Mouse (Mus musculus) macrophage (primary cell): ENCODE results near the gene Upk1b. TPM values are rescaled to one million over a fixed set of nuclear protein-coding genes. Genes with fewer than 3 reads are reported as not detected.

Experiments used
- H3K27ac ChIP-seq: fragments of 350-480 bp; formaldehyde crosslinking; 2 replicates; pipeline ENCODE4 v1.9.0; 2021
- H3K36me3 ChIP-seq: fragments of 350-480 bp; formaldehyde crosslinking; 2 replicates; pipeline ENCODE4 v1.9.0; 2021; ENCODE audit errors: inconsistent target
- H3K4me3 ChIP-seq: fragments of 350-480 bp; formaldehyde crosslinking; 2 replicates; pipeline ENCODE4 v1.9.0; 2021; ENCODE audit errors: inconsistent target
- H3K79me2 ChIP-seq: fragments of 350-480 bp; formaldehyde crosslinking; 2 replicates; pipeline ENCODE4 v1.9.0; 2021; ENCODE audit errors: inconsistent target
- WGBS: methylation state at CpG from one replicate; pipeline ENCODE4 v1.1.7; 2026; ENCODE audit warnings: inconsistent platforms; ENCODE audit not compliant: missing documents; 5-methylcytosine and 5-hydroxymethylcytosine counted together
- polyA plus RNA-seq: library from polyadenylated mRNA; stranded (reverse); fragments of 250-400 nt; gene quantifications from 3 replicates; pipeline ENCODE4 v1.2.4, GENCODE M21; 2018; ENCODE audit warnings: inconsistent platforms

The Upk1b gene
- polyA plus RNA-seq, 1 experiment from 2014 or later: not detected

DNA sequence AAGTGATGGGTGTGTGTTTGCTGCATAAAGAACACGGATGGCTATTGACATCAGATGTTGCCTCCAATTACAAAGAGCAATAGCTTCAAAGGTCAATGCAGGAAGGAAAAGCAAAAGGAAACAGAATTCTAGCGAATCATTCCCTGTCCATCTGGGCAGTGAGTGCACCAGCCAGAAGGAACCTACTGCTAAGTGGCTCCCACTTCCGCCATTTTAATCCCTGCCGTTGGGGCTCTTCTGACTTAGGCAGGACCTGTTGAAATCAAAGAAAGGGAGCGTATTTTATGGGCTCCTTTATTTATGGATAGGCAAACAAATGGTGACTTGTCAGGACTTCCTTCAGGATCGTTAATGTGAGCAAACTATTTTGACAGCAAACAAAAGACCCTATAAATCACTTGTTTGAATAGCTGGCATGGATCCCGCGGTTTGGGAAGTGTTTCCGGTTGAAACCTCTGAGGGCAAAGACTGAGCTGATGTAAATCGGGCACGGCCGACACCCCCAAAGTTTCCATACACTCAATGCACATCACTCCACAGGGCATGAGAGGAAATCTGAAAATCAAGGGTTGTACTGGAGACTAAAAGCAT is 27.1 kb downstream of the Upk1b start:
- Histone ChIP-seq H3K79me2 (no peaks in the 10 kb centered on the region), H3K27ac (no peak overlapping the region), H3K4me3 (no peak overlapping the region), H3K36me3 (no peaks in the 10 kb centered on the region)
- 23% methylated on average over 12 of the region's 12 CpGs for WGBS

DNA sequence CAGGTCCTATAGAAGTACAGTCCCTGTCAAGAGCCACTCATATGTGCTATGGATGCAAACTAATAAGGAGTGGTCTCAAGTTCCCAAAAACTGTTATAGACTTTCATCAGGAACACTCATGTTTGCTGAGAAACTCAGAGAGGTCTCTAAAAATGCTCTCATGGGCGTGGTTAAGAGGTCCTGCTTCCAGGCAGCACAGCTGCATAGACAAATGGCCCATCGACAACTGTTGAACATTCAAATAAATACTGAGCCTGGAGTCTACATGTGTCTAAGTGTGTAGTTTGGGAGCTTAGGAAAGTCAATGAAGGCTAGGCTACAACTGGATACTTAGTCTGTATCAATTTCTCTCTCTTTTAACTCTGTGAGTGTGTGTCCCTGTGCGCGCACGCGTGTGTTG is 29.0 kb downstream of the Upk1b start:
- no peak overlapping the region for H3K27ac ChIP-seq
- no peaks in the 10 kb centered on the region; the same call in 1 of the 2 replicates for H3K36me3 ChIP-seq
- no peaks in the 10 kb centered on the region for H3K79me2 ChIP-seq
- no peak overlapping the region for H3K4me3 ChIP-seq
- WGBS: 92% methylated on average over 6 of the region's 6 CpGs

DNA sequence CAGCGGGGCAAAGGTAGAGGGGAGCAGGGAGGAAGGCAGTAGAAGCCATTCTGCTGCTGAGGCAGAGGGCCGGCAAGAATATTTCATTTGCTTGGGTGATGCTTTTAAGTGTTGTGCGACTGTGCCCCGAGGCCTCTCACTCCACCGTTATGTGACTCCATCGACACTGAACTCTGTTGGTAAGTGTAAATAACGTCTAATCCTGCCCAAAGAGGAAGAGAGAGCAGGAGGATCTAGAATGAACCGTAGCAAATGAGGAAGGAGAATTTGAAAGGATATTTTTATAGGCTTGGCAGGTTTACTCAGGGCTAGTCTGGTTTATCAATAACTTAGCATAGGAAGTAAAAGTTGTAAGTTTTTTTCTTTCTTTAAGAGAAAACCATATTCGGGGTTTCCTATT is 30.6 kb downstream of the Upk1b start:
- Histone ChIP-seq H3K27ac (no peak overlapping the region), H3K36me3 (no peaks in the 10 kb centered on the region; the same call in 1 of the 2 replicates), H3K4me3 (no peak overlapping the region), H3K79me2 (no peaks in the 10 kb centered on the region)
- 28% methylated on average over 9 of the region's 9 CpGs for WGBS

DNA sequence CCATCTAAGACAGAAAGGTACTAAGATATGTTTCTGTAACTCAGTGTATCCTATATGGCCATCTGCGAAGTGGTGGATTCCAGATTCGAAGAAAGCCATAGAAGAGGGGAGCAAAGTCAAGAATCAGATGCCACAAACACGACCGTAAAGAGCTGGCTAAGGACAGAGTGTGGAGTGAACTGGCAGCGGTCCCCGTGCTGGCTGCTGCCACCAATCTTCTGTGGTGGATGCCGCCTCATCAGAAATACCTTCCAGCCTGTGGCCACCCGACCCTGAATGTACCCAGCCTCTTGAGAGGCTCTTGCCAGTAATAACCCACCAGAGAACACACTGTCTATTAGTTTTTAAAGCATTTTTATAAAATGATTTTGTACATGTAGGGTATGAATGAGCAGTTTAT is 31.7 kb downstream of the Upk1b start:
- H3K27ac ChIP-seq: no peak overlapping the region
- no peaks in the 10 kb centered on the region for H3K79me2 ChIP-seq
- WGBS: 98% methylated on average over 8 of the region's 8 CpGs
- no peak overlapping the region for H3K4me3 ChIP-seq
- no peaks in the 10 kb centered on the region; the same call in 1 of the 2 replicates for H3K36me3 ChIP-seq

DNA sequence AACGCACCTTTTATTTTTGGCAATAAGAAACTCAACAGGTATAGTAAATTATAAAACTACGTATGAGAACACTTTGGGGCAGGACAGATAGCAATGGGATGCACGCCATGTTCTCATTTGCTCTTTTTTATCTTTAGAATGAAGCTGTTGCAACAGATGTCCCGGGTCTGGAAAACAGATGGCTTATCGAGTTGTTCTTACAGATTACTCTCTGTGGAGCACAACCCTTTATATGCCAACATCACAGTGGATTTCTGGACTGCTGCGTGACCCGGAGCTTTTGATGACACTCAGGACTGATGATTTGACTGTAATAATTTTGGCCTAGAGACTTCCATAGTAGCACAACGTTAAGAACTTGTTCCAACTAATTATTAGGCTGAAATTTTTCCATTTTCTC is 32.4 kb downstream of the Upk1b start:
- Histone ChIP-seq H3K79me2 (no peaks in the 10 kb centered on the region), H3K27ac (no peak overlapping the region), H3K36me3 (no peaks in the 10 kb centered on the region; the same call in 1 of the 2 replicates), H3K4me3 (no peak overlapping the region)
- 93% methylated on average over 8 of the region's 8 CpGs for WGBS

DNA sequence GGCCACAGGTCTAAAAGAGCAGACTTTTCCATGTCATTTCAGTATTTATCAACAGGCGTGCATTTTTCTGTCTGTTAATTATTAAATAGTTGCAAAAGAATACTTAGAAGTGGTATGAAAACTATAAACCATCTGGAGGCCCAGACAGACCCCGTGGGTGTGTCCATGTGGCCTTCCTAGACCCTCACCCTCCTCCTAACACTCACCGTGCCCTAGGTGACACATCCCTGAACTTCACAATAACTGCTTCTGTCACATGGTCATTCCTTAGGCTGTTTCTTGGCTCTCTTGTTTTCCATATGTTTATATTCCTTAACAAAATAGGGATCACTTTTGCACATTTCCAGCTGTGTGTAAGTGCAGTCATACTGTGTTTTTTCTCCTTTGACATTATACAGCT is 33.5 kb downstream of the Upk1b start:
- Histone ChIP-seq H3K27ac (no peak overlapping the region), H3K36me3 (no peaks in the 10 kb centered on the region; the same call in 1 of the 2 replicates), H3K79me2 (no peaks in the 10 kb centered on the region), H3K4me3 (no peak overlapping the region)
- 88% methylated on average over 3 of the region's 3 CpGs for WGBS

DNA sequence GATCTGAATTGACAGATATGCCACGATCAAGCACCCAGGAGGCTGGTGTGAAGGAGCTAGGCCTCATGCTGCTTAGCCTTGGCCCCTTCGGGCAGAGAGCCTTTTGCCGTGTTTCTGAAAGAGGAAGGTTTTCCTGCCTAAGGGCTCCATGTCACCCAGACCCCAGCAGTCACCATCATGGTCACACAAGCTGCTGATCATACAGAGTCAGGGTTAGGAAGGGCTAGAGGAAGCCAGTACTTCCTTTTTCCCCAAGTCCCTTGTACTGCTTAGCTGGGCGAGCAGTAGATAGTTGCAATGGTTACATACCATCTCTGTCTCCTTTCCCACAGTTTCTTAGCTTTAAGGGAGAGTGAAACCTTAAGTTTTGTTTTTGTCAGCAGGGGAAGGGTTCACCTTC is 36.6 kb downstream of the Upk1b start:
- H3K36me3 ChIP-seq: no peaks in the 10 kb centered on the region; the same call in 1 of the 2 replicates
- H3K4me3 ChIP-seq: no peak overlapping the region
- WGBS: 18% methylated on average over 4 of the region's 4 CpGs
- H3K79me2 ChIP-seq: no peaks in the 10 kb centered on the region
- H3K27ac ChIP-seq: peak overlapping the region; percentile 64

DNA sequence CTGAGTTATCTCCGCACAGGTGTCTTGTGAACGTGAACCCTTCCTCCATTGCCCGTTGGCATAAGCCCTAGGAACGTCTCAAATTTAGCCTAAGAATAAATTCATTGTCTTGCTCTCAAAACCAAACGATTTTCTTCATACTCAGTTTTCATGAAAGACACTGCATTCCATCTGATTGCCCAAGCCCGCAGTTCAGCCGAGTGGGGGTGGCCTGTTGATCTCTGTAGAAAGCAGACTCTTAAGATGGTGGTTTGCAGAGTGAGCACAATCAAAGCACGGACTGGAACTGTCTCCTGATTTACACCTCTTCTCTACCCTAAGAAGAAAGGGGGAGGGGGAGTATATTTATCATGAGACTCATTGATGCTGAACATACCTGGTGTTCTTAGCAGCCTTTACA is 37.7 kb downstream of the Upk1b start:
- WGBS: 89% methylated on average over 8 of the region's 8 CpGs

DNA sequence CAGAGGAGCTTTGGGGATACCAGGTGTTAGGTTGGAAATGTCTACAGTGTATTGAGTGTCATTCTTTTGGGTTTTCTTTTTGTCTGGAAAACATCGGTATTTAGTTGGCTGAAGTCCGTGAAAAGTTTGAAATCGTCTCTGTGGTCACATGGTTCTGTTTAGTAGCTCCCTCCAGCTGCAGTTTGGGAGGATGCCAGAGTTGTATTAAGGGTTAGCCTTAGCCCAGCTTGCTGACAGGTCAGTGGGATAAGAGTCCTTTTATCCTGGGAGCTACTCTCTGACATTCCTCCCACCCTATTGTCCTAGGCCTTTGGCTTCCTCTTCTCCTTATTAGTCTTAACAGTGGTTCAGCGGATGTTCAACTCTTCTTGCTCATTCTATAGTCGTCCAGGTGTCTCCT is 38.2 kb downstream of the Upk1b start:
- Histone ChIP-seq H3K79me2 (no peaks in the 10 kb centered on the region), H3K36me3 (no peaks in the 10 kb centered on the region; the same call in 1 of the 2 replicates), H3K27ac (no peak overlapping the region), H3K4me3 (no peak overlapping the region)
- 94% methylated on average over 5 of the region's 5 CpGs for whole genome bisulfite sequencing

More for the DNA sequence above, 37.7 kb downstream of the Upk1b start:
- H3K79me2 ChIP-seq: no peaks in the 10 kb centered on the region
- H3K27ac ChIP-seq: no peak overlapping the region
- no peaks in the 10 kb centered on the region; the same call in 1 of the 2 replicates for H3K36me3 ChIP-seq
- H3K4me3 ChIP-seq: no peak overlapping the region

DNA sequence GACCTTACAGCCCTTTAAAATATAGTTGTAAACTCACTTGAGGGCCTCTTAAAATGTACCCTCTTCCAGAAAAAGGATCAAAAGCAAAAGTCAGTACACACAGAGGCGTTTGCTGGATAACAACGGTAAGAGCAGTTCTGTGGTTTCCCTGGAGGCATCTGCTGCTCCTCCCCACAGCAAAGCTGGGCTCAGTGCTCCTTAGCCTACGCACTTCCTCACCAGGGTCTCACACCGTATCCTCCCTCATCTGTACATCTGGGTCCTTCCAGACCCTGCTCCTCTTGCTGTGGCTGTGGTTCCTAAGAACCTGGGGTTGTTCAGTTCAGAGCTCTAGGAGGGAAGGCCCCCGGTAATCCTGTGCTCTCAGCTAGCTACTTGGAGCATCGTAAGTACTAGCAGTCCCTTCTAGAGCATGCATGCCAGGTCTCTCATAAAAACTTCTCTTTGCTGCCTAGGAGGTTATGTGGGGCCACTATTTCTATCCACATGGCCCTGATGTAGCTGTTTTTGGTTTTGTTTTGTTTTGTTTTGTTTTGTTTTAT is 39.2 kb downstream of the Upk1b start:
- WGBS: 36% methylated on average over 6 of the region's 6 CpGs
- Histone ChIP-seq H3K79me2 (no peaks in the 10 kb centered on the region), H3K4me3 (no peak overlapping the region), H3K36me3 (no peaks in the 10 kb centered on the region), H3K27ac (no peak overlapping the region)

DNA sequence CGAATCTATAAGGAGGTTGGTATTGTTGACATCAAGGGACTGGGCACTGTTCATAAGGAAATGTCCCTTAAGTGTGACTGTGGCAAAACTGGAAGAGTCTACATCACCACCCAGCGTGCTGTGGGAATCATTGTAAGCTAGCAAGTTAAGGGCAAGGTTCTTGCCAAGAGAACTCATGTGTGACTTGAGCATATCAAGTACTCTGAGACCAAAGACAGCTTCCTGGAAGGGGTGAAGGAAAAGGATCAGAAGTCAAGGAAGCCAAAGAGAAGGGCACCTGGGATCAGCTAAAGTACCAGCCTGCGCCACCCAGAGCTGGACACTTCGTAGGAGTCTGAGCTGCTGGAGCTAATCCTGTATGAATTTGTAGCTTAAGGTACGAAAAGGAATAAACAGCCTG is 39.9 kb downstream of the Upk1b start:
- H3K36me3 ChIP-seq: no peaks in the 10 kb centered on the region
- no peaks in the 10 kb centered on the region for H3K79me2 ChIP-seq
- H3K4me3 ChIP-seq: no peak overlapping the region
- no peak overlapping the region for H3K27ac ChIP-seq
- 96% methylated on average over 5 of the region's 5 CpGs for WGBS

DNA sequence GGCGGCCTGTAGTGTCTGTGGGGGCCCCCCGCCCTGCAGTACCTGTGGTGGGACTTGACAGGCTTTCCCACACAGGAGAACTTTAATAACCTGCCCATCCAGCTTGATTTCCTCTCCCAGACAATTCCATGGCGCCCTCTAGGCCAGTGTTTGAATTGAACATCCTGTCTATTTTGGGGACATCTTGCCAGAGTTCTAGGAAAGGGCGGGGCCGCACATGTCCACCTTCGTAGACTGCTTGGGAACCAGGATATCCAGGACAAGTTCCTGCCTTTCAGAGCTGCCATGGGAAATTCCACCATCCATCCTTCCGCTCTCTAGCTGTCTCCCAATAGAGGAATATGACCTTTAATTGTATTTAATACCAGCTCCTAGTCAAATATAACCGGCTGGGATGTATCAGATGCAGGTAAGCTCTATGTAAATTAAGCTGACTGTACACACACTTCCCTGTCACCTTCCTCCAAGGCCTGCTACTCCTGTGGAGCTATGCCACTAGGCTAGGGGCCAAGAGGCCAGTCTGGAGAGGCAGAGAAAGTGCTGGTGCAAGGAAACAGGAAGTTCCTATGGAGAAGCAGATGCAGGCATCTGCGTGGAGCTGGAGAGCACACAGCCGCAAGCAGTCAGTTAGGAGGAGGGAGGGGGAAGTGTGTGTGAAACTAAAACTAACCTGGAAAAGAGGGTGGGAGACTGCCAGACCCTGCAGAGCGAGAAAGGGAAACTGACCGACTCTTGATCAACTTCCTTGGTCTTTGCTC is 41.8 kb downstream of the Upk1b start:
- 61% methylated on average over 12 of the region's 12 CpGs for WGBS
- H3K36me3 ChIP-seq: no peaks in the 10 kb centered on the region
- no peak overlapping the region for H3K4me3 ChIP-seq
- H3K27ac ChIP-seq: no peak overlapping the region
- H3K79me2 ChIP-seq: no peaks in the 10 kb centered on the region

DNA sequence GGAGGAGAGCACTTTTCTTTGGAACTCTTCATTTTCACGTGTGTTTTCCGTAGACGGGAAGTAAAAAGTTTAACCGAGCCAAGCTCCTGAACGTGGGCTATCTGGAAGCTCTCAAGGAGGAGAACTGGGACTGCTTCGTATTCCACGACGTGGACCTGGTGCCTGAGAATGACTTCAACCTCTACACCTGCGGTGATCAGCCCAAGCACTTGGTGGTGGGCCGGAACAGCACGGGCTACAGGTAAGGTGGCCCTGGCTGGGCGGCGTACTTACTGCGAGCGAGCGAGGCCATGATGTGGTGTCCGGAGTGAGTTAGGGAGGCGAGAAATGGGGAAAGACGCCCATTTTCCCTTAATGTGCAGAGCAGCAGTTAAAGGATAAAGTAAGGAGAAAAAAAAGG is 42.5 kb downstream of the Upk1b start:
- Histone ChIP-seq H3K79me2 (no peaks in the 10 kb centered on the region), H3K27ac (no peak overlapping the region), H3K36me3 (no peaks in the 10 kb centered on the region), H3K4me3 (no peak overlapping the region)
- 95% methylated on average over 19 of the region's 19 CpGs for WGBS

DNA sequence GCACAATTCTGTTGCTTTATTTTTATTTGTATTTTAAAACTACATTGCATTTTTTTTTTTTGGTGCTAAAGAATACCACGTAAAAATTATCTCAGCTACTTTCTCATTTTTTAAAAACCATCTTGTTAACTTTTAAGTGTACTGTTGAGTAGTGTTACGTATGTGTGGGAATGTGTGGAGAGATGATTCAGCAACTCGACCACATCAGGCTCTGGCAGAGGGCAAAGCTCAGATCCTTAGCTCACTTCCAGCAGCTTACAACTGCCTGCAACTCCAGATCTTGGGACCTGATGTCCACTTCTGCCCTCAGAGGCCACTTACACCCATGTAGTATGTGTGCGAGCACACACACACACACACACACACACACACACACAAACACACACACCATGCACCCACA is 43.6 kb downstream of the Upk1b start:
- H3K36me3 ChIP-seq: no peaks in the 10 kb centered on the region
- H3K27ac ChIP-seq: no peak overlapping the region
- H3K79me2 ChIP-seq: no peaks in the 10 kb centered on the region
- no peak overlapping the region for H3K4me3 ChIP-seq
- 53% methylated on average over 4 of the region's 4 CpGs for WGBS

DNA sequence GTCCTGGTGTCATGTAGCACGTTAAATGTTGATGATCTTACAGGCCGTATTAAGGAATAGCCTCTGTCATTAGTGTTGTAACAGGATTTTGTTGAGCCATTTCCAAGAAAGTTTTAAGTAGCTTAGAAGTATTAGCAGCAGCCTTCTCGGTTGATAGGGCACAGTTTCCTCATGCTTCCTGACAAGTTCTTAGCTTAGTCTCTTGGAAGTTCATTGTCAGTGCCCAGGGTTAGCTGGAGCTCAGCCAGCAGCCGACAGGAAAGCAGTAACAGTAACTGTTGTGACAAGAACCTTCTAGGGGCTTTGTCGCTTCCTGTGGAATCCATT is 44.0 kb downstream of the Upk1b start:
- H3K79me2 ChIP-seq: no peaks in the 10 kb centered on the region
- no peaks in the 10 kb centered on the region for H3K36me3 ChIP-seq
- 24% methylated on average over 5 of the region's 5 CpGs for WGBS
- no peak overlapping the region for H3K4me3 ChIP-seq
- H3K27ac ChIP-seq: no peak overlapping the region
